Mouse (Mus musculus): ENCODE results near the gene Jhy. TPM values are rescaled to one million over a fixed set of nuclear protein-coding genes. Genes with fewer than 3 reads are reported as not detected.

Jhy gene
- 1.4 and 4.6 TPM in 2 replicates for polyA plus RNA-seq (2012; ENCODE audit: low replicate concordance)

DNA sequence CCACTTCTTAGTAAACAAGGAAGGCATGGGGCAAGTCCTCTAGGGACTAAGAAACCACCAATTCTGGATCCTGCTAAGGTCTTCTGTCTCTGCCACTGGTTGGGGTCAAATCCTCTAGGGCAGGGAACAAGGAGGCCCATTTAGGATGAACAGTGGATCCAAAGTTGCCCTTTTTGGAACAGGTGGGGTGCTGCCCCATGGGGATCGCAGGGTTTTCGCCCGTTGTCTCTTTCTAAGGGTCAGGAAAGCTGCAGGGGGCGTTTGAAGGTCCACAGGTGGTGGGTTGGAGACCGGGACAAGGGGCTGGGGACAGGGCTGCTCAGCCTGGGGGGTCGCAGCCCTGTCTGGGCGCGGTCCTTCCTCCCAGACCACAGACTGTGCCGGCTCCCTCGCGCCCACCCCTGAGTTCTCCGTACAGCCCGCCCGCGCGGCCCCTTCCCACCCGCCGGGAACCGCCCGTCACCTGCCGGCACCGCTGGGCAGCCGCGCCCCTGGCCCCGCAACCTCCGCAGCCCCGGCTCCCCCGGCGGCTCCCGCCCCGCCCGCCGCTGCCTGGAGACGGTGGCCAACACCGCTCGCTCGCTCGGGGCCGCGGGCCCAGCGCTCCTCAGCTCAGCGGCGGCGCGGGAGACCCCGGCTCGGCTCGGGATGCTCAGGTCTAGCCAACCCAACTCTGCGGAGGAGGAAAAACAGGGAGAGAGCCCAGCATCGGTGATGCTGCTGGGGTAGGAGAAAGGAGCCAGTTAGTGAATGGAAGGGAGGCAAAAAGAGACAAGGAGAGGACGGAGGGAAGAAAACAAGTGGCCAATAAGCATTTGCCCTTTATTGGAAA, at the start of gene Jhy:
Jhy (minus strand) TSS at position 533 of the 832 bp plus-strand sequence.

GRCm38 (mm10) chr9:41004415-41004814, 40.5 kb upstream of the Jhy start, which contains the start of gene Crtam:
Gene Crtam (minus strand): TSS chr9:41004628.

DNA sequence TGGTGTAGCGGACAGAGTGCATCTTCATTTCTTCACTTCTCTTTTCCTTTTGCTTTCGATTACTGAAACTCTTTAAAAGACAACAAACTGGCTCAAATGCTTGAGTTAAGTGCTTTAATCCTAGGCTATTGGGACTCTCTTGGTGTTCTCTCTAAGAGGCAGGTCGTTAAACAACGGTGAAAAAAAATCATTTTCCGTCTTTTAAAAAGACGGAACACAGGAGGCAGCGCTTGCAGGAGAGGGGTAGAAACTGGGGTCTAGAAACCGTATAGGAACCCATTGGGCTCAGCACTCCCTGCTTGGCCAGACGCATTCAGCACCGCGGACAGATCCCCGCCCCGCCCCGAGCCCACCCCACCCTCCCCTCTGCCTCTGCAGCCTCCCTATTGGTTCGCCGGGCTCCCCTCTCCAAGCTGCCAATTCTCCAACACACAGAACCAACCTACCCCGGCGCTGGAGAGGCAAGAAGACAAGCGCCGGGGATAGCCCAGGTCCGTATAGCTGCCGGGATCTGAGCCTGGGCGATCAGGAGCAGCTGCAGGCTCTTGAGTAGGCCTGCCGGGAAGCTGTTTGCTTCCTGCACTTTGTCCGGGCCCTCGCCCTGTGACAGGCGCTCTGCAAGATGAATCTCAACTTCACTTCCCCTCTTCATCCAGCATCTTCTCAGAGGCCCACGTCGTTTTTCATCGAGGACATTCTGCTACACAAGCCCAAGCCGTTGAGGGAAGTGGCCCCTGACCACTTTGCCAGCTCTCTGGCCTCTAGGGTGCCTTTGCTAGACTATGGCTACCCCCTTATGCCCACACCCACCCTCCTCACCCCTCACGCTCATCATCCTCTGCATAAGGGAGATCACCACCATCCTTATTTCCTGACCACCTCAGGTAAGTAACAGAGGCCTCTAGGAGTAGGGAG, 90.1 kb downstream of the Jhy start, which contains the start of gene Bsx:
Bsx (plus strand) TSS at position 572 of the 915 bp plus-strand sequence.

Other genes starting within 250 kb of the Jhy start
- gene Hspa8, start 163.1 kb downstream of the Jhy start, polyA plus RNA-seq (2012; ENCODE audit: low replicate concordance): 158 and 295 TPM in 2 replicates
- gene Bsx, start 90.0 kb downstream of the Jhy start, polyA plus RNA-seq (2012; ENCODE audit: low replicate concordance): 0.04 TPM in 1 of 2 replicates, not detected in the other
- 0.33 and 0.55 TPM in 2 replicates for gene Crtam, start 40.5 kb upstream of the Jhy start, polyA plus RNA-seq (2012; ENCODE audit: low replicate concordance)
- gene Ubash3b, start 197.6 kb upstream of the Jhy start, polyA plus RNA-seq (2012; ENCODE audit: low replicate concordance): 9.6 and 28.0 TPM in 2 replicates

Data from hematopoietic multipotent progenitor cell, adult 10-12 weeks (in vitro differentiated cells).